Mouse (Mus musculus): ENCODE data around the gene Apoc1.
A peak's percentile ranks its signal among the peaks of the same experiment; 100 is the strongest.

Apoc1 gene

DNA sequence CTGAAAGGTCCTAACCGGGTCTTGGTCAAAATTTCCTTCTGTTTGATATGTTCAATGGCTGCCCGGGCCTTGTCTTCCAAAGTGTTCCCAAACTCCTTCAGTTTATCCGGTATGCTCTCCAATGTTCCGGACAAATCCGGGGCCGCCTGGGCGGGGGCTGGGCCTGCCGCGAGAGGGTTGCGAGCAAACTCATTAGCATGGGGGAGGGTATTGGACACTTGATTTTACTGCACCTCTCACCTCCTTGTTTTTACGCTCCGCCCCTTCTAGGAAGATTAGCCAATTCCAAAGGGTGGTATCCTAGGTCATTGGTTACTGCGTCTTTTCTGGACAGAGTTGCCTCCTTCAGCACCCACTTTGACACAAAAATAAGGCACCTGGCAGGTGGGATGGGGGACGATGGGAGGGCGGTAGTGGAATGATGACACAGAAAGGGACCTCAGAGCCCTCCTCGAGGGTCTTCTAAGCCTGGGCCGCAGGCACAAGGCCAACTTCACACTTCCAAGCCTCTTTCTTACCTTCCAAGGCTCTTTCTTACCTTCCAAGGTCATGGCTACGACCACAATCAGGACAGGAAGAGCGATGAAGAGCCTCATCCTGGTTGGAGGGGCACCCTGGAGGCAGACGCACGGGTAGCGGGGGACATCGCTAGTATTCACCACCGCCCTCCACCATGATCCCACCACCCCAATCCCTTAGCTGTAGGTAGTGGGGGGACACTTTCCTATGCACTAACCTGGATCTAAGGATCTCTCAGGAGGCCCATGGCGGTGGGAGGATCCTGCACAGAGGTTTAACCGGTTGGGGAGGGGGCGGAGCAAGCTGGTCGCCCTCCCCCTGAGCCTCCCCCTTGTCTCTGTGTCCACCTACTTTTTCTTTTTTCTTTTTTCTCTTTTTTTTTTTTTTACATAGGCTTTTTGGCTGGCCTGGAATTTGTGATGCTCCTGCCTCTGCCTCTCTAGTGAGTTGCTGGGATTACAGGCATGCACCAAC lies at the start of gene Apoc1:
Gene Apoc1 (minus strand): TSS at position 788 of the 993 bp plus-strand sequence.
- DNase-seq: no peak

GRCm38 (mm10) chr7:19741329-19742031 lies 49.0 kb upstream of the Apoc1 start:
- DNase-seq: no peak

GRCm38 (mm10) chr7:19740269-19740668 lies 47.8 kb upstream of the Apoc1 start:
- no peak for DNase-seq

DNA sequence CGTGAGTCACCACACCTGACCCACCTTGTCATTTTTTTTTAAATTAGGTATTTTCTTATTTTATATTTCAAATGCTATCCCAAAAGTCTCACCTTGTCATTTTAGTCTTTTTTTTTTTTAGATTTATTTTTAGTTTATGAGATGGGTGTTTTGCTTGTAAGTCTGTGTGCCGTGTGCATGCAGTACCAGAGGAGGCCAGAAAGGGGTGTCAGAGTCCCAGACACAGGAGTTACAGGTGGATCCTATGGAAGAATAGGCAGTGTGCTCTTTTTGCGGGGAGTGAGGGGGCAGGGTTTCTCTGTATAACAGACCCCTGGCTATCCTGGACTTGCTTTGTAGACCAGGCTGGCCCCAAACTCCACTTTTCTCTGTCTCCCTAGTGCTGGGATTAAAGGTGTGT lies 46.3 kb upstream of the Apoc1 start:
- DNase-seq: no peak

- no peak for DNase-seq
Observed at GRCm38 (mm10) chr7:19736389-19737057, 44.1 kb upstream of the Apoc1 start.

GRCm38 (mm10) chr7:19734178-19734666 lies 41.8 kb upstream of the Apoc1 start:
- no peak for DNase-seq

- DNase-seq: no peak
Observed at GRCm38 (mm10) chr7:19726541-19726940, 34.1 kb upstream of the Apoc1 start.

DNA sequence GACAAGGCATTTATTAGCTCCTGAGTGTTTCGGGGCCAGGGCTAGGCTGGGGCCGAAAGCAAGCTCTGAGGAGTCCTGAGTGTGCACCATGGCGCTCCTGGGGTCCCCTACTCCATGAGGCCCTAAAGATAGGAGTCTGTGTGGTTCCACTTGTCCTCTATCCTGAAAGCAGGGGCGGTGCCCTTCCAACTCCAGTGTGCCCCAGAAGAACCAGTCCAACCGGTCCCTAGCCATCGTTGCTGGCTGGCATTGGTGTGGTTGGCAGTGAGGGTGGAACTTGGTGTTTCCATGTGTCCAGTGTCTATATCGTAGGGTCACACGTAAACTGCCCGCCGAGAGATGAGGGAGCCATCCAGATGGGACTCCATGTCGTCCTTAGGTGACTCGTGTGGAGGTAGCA lies 31.7 kb upstream of the Apoc1 start:
- DNase-seq: no peak

GRCm38 (mm10) chr7:19722754-19723195 lies 30.3 kb upstream of the Apoc1 start:
- DNase-seq: no peak

- DNase-seq: no peak
Observed at GRCm38 (mm10) chr7:19719200-19719599, 26.7 kb upstream of the Apoc1 start.

DNA sequence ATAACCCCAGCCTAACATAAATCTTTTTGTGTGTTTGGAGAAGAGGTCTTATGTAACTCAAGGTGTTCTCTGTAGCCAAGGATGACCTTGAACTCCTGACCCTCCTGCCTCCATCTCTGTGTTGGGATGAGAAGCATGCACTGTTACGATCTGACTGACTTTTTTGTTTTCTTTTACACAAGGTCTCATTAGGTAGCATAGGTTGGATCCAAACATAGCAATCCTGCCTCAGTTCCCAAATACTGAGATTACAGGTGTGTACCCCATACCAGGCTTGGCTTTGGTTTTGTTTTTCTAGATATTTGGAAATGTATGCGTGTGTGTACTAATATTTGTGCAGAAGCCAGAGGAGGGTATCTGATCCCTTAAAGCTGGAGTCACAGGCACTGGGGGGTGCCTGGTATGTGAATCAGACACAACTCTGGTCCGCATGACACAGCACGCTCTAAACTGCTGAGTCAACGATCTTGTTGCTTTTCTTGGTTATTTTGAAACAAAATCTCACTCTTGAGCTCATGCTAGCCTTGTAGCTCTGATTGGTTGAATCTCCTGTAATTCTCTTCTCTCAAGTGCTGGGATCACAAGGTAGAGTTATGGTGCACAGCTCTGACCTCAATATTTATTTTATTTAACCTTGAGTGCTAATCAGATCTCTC lies 26.0 kb upstream of the Apoc1 start:
- no peak for DNase-seq

- no peak for DNase-seq
Observed at GRCm38 (mm10) chr7:19717346-19717745, 24.9 kb upstream of the Apoc1 start.

DNA sequence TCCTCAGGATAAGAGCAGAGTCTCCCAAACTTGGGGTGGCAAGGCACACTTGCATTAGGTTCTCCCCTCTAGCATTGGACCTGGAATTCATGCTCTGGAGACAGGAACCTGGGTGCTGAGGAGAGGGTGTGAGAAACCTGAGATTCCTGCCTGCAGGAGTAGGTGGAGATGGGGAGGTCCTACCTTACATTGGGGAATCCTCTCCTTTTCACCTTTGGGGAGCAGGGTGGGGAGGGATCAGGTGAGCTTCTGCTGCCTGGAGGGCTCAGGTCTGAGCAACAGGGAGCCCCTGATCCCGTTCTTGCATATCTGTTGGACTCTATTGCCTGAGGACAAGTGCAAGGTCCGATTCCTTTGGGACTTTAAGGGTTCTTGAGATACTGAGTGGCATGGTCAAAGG lies 24.4 kb upstream of the Apoc1 start:
- no peak for DNase-seq

DNA sequence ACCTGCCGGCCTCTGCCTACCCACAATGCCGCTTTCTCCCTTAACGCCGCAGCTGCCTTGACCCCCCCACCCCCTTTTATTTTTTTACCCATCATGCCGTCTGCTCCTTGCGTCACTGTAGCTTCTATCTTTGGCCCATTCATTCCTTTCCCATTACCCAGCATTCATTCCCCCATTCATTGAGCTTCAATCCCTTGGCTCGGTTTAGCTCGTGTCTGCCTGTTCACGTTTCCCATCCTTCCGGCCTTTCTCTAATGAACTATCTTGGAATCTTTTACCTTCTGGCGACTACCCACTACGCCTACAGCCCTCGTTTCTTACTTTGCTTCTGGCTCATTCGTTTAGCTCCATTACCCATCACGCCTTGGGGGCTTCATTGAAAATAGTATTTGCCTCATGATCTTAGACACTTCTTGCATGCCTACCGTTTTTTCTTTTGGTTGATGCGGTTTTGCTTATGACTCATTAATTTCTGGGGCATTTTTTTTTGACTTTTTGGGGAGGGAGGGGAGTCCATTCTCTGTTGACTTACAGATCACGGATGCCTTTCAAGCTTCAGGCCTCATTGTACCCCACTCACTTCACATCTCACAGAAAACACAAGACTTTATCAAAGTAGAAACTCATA lies 23.7 kb upstream of the Apoc1 start:
- DNase-seq: no peak

DNA sequence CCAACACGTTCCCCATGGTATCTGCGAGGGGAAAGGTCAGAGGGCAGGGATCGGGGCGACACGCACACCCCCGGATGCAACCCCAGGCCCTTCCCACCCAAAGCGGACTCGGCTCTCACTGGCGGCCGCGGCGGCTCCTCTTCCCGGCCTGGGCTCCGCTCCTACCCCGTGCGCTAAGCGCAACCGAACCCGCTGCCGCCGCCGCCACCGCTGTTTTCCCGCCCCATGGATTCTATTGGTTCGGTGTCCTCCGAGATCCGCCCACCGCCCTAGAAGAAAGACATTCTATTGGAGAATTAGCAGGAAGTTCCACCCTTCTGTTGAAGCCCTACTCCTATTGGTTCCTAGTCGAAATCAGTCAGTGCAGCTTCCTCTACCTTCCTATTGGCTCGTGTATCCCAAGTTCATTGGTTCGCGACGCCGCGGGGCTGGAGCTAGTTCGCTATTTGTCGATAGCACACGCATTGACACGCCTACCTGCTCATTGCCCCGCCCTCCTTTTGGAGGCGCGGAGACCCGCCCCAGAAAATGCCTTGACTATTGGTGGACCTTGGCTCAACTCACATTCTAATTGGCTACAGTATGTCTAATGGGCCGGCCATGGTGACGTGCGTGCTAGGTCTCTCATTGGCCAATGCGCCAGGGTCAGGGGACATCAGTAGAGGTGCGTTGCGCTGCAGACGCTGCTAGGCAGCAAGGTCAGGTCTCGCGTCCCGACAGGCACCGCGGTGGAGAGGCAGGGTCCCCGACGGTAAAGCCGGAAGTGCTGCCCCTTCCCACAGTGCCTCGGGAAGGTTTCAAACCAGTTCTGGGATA lies 23.0 kb upstream of the Apoc1 start, which contains the start of gene Tomm40:
Gene Tomm40 (minus strand): TSS at position 200 of the 816 bp plus-strand sequence.
- DNase-seq: peak; percentile 98 to 99

DNA sequence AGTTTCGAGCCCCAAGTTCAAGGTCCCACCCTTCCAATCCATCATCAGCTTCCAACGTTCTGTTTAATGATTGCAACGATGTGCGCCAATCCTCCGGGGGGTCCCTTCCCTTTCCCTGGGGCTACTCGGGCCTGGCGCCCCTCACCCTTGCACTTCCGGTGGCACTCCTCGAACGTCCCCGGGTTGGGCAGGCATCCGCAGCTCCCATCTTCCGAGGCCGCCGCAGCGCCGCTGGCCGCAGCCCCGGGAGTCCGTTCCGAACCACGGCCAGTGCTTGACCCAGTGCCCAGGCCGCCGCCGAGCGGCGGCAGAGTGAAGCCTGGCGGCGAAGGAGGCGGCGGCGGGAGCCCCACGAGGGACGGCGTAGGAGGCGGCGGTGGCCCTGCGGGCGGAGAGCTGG lies 22.4 kb upstream of the Apoc1 start:
- no peak for DNase-seq

DNA sequence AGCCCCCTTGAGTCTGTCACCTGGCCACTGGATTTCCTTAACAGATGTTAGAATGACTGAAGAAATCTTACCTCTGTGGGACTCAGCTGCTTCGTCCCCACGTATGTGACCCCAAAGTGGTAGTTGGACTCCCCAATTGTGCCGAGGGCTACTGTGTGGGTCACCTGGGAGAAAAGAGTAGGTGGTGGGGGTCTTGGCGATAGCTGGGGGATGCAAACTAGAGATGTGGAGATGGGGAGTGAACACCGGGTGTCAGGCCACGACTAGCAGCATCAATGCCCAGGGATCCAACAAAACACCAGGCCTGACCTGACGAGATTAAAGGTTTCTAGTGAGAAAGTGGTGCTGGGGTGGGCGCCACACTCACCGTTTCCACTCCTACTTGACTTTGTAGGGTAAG lies 21.1 kb upstream of the Apoc1 start:
- DNase-seq: no peak

- DNase-seq: peak in 1 of 2 experiments; percentile 20
Observed at GRCm38 (mm10) chr7:19713196-19713595, 20.7 kb upstream of the Apoc1 start.

GRCm38 (mm10) chr7:19712414-19712813 lies 20.0 kb upstream of the Apoc1 start:
- DNase-seq: no peak

- no peak for DNase-seq
Observed at GRCm38 (mm10) chr7:19710650-19711049, 18.2 kb upstream of the Apoc1 start.

DNA sequence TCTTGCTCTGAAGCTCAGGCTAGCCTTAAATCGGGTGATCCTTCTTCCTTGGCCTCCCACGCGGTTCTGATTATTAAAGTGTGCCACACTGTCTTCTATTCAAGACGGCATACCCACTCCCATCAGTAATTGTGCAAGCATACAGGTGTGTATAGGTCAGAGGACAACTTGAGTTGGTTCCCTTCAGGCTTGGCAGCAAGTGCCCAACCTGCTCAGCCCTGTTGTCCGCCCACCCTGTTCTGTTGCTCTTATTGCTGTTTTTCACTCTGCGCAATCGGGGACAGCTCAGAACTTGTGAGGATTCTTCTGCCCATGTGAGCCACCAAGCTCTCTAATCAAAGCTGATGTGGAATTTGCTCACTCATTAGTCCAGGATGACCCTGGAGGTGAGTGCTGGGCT lies 12.8 kb upstream of the Apoc1 start:
- DNase-seq: no peak
